Mouse (Mus musculus) adipose tissue, adult 10 weeks (tissue): ENCODE results near the gene Duxbl3. TPM values are rescaled to one million over a fixed set of nuclear protein-coding genes. Genes with fewer than 3 reads are reported as not detected.

Experiments
- polyA plus RNA-seq: library from polyadenylated mRNA; stranded (reverse); fragments of 350-450 nt; fragmentation: Illumina TruSeq; extraction: RNeasy Lipid Tissue Mini Kit (QIAGEN cat#74804); gene quantifications from one replicate; pipeline ENCODE4 v1.2.3, GENCODE M21; 2014; ENCODE audit warnings: low read depth, low replicate concordance

The Duxbl3 gene
- polyA plus RNA-seq: 0.45 TPM

DNA sequence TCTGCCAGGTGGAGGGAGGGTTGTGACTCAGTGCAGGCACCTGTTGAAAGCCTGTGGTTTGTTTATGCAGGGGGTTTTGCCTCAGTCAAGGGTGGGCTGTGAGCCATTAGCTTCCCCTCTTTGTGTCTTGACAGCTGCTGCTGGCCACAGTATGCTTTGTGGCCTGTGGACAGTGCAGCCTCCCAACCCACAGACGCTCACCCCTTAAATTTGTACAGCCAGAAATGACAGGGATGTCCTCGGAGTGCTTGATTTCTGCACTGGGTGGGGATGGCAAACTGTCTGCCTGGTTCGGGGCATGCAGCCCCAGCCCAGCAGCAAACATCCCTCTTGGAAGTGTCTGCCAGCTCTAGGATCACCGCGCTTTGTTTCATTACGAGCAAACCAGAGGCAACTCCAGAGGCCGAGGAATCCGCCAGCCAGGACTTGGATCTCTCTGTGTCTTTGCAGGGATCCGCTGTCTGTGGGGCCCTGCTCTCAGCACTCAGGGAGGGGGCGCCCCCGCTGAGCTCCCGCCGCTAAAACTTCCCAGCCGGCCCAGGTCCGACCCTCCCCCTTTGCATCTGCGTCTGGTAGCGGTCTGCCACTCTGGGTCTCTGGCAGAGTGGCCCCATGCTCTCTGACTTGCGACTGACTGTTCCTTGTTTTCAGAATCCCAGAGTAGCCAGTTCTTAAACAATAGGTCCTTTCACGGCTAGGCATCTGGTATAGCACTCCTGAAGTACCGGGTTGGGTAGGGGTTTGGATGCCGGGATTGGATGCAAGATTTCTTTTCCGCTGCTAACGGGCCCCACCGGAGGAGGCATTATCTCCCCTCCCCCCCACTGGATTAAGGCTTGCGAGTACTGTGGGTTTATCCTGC lies at the start of gene Duxbl3:
TSS of gene Duxbl3 (plus strand) at position 207 of the 862 bp plus-strand sequence.

Other genes starting within 250 kb of the Duxbl3 start
- gene Gm9780, start 215.3 kb upstream of the Duxbl3 start, polyA plus RNA-seq: 150 TPM
- gene Tmem254c, start 190.6 kb upstream of the Duxbl3 start, polyA plus RNA-seq: 169 TPM
- gene Cphx2, start 176.4 kb upstream of the Duxbl3 start, polyA plus RNA-seq: not detected
- gene Cphx3, start 175.7 kb upstream of the Duxbl3 start, polyA plus RNA-seq: not detected
- 1.1 TPM for gene Duxbl2, start 139.6 kb upstream of the Duxbl3 start, polyA plus RNA-seq
- 109 TPM for gene Plac9b, start 75.5 kb upstream of the Duxbl3 start, polyA plus RNA-seq
- gene Tmem254b, start 50.9 kb upstream of the Duxbl3 start, polyA plus RNA-seq: 110 TPM